Mouse (Mus musculus) embryonic facial prominence, embryonic 11.5 days (tissue): Measurements from ENCODE around the gene Slpi. TPM values are rescaled to one million over a fixed set of nuclear protein-coding genes. Genes with fewer than 3 reads are reported as not detected.

ENCODE experiments used
- ATAC-seq: fragments of 200-750 bp; cut with Nextera tagmentation; replicated peaks from 2 replicates; pipeline ENCODE4 v1.8.0; 2017; ENCODE audit warnings: low read depth; ENCODE audit not compliant: insufficient number of reproducible peaks, low FRiP score, low TSS enrichment
- DNase-seq: peaks from one replicate; pipeline ENCODE4 v3.0.0-alpha.2; 2015; ENCODE audit warnings: low spot score
- H3K27ac ChIP-seq: fragments of 300-500 bp; sonication (generic); replicated peaks from 2 replicates; pipeline ENCODE4 v1.5.1; 2014; ENCODE audit warnings: mild to moderate bottlenecking, low read depth, low read length, control low read depth
- H3K27me3 ChIP-seq: fragments of 300-500 bp; sonication (generic); 2 replicates; pipeline ENCODE4 v1.6.1; 2014; ENCODE audit warnings: mild to moderate bottlenecking, low read length, moderate library complexity, mixed read lengths; ENCODE audit not compliant: control insufficient read depth, insufficient read depth
- H3K36me3 ChIP-seq: fragments of 300-500 bp; sonication (generic); replicated peaks from 2 replicates; pipeline ENCODE4 v1.6.1; 2014; ENCODE audit warnings: low read depth, mild to moderate bottlenecking, low read length, moderate library complexity, mixed read lengths; ENCODE audit not compliant: control insufficient read depth, insufficient read depth
- H3K4me1 ChIP-seq: fragments of 300-500 bp; sonication (generic); 2 replicates; pipeline ENCODE4 v1.6.1; 2014; ENCODE audit warnings: low read length, mixed read lengths; ENCODE audit not compliant: control insufficient read depth, insufficient read depth
- H3K4me2 ChIP-seq: fragments of 300-500 bp; sonication (generic); 2 replicates; pipeline ENCODE4 v1.6.1; 2014; ENCODE audit warnings: low read depth, mild to moderate bottlenecking, control low read depth, low read length, moderate library complexity
- H3K4me3 ChIP-seq: fragments of 300-500 bp; sonication (generic); 2 replicates; pipeline ENCODE4 v1.5.1; 2014; ENCODE audit warnings: low read depth, low read length, control low read depth
- H3K9ac ChIP-seq: fragments of 300-500 bp; sonication (generic); replicated peaks from 2 replicates; pipeline ENCODE4 v1.6.1; 2014; ENCODE audit warnings: mild to moderate bottlenecking, control low read depth, low read length
- H3K9me3 ChIP-seq: fragments of 300-500 bp; sonication (generic); replicated peaks from 2 replicates; pipeline ENCODE4 v1.6.1; 2016; ENCODE audit warnings: mild to moderate bottlenecking, low read length, inconsistent platforms, mixed read lengths; ENCODE audit not compliant: control insufficient read depth
- WGBS: fragments of 180-500 bp; shearing (Covaris S2); extraction: QIAGEN DNeasy Blood & Tissue Kit; methylation state at CpG from one replicate; pipeline ENCODE4 v1.1.7; 2014; 5-methylcytosine and 5-hydroxymethylcytosine counted together
- polyA plus RNA-seq: library from polyadenylated mRNA; unstranded; fragments of >200 nt; fragmentation: Nextera tagmentation; extraction: Ambion mirVana; gene quantifications from 2 replicates; pipeline ENCODE4 v1.2.1, GENCODE M21; 2014

The Slpi gene
- polyA plus RNA-seq, 1 experiment from 2014 or later = 0.32 TPM

DNA sequence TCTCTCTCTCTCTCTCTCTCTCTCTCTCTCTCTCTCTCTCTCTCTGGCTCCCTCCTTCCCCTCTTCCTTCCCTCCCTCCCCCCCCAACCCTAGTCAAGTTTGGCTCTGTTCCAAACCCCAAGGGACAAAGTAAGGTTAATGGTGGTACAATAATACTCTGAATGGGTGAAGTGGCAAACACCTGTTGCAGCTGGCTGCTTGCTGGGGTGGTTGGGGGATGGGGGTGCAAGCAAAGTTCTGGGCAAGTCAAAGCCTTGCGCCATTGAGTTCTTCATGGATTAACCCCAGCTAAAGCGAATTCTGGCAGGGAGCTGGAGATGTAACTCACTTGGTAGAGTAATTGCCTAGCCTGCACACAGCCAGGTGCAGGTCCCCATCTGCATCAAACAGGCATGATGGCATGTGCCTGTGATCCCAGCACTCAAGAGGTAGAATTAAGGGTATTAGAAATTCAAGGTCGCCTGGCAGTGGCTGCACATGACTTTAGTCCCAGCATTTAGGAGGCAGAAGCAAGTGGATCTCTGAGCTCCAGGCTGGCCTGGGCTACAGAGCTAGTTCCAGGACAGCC lies 29.5 kb upstream of the Slpi start:
- Histone ChIP-seq H3K4me3 (no peak overlapping the region), H3K27me3 (no peaks in the 10 kb centered on the region; the same call in 1 of the 2 replicates), H3K9ac (no peak overlapping the region), H3K4me1 (no peaks in the 10 kb centered on the region; the same call in 1 of the 2 replicates), H3K9me3 (no peaks in the 10 kb centered on the region), H3K36me3 (no peaks in the 10 kb centered on the region), H3K4me2 (no peak overlapping the region), H3K27ac (no peak overlapping the region)
- 21% methylated on average over 3 of the region's 3 CpGs for WGBS
- DNase-seq (no peak), ATAC-seq (no peak)

DNA sequence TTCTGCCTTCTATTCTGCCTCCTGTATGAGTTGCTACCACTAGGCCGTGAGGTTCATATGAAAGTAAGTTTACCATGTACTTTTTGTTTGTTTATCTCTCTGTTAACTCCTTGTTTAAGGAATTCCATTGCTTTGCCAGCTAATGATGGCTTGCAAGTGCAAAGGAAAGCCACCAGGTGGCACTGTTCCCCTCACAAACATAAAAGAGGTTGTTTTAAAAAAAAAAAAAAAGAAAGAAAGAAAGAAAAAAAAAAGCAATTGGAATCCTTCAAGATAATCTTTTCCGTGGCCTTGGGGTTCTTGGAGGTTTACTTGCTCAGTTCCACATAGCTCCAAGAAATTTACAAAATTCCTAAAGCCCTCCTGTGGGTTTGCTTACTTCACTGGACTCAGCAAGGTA lies 28.3 kb upstream of the Slpi start:
- no peak overlapping the region for H3K27ac ChIP-seq
- DNase-seq = peak; percentile 71
- no peak overlapping the region for H3K4me2 ChIP-seq
- H3K4me3 ChIP-seq = no peak overlapping the region
- H3K27me3 ChIP-seq = no peaks in the 10 kb centered on the region; the same call in 1 of the 2 replicates
- no peaks in the 10 kb centered on the region for H3K36me3 ChIP-seq
- no peaks in the 10 kb centered on the region; the same call in 1 of the 2 replicates for H3K4me1 ChIP-seq
- H3K9ac ChIP-seq = no peak overlapping the region
- no peak for ATAC-seq
- WGBS = 1% methylated on average over 2 of the region's 2 CpGs
- H3K9me3 ChIP-seq = no peaks in the 10 kb centered on the region

DNA sequence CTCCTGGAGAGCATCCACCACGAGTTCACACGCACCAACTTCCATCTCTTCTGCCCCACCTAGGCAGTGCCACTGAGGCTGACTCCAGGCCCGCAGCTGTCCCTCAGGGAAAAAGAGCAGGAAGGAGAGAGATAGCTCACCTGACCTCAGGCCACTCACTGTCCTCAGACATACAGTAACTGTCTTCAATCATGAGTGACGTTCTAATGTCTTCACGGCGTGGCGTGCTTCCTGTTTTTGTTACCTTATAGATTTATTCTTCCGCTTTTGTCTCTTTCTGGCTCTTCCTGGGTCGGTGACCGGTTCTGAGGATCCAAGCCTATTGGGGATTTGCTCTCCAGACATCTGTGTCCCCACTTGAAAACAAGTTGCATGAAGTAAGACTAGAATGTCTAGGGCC lies 25.7 kb upstream of the Slpi start:
- Histone ChIP-seq H3K4me3 (no peak overlapping the region), H3K36me3 (no peaks in the 10 kb centered on the region), H3K9me3 (no peaks in the 10 kb centered on the region), H3K4me1 (no peaks in the 10 kb centered on the region; the same call in 1 of the 2 replicates), H3K4me2 (peak overlapping the region; percentile 34), H3K27ac (no peak overlapping the region), H3K27me3 (peaks cover 7% of the 10 kb centered on the region), H3K9ac (no peak overlapping the region)
- WGBS = 71% methylated on average over 10 of the region's 10 CpGs
- no peak for DNase-seq
- ATAC-seq = no peak

DNA sequence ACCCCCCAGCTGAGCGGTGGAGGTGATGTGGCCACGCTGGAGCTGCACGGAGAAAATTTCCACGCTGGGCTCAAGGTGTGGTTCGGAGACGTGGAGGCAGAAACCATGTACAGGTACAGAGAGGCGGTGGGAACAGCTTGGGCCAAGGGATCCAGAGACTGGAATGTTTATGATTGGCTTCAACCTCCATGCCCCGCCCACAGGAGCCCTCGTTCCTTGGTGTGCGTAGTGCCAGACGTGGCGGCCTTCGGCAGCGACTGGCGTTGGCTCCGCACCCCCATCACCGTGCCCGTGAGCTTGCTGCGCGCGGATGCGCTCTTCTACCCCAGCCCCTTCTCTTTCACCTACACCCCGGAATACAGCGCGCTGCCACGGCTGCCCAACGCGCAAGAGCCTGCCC lies 25.3 kb upstream of the Slpi start:
- no peaks in the 10 kb centered on the region for H3K36me3 ChIP-seq
- DNase-seq (no peak), ATAC-seq (no peak)
- no peak overlapping the region; the same call in 1 of the 2 replicates for H3K9ac ChIP-seq
- no peaks in the 10 kb centered on the region for H3K9me3 ChIP-seq
- H3K4me3 ChIP-seq = no peak overlapping the region
- H3K4me1 ChIP-seq = no peaks in the 10 kb centered on the region; the same call in 1 of the 2 replicates
- WGBS = 20% methylated on average over 28 of the region's 28 CpGs
- no peak overlapping the region for H3K27ac ChIP-seq
- H3K4me2 ChIP-seq = peak overlapping the region; percentile 34
- peaks cover 11% of the 10 kb centered on the region for H3K27me3 ChIP-seq

DNA sequence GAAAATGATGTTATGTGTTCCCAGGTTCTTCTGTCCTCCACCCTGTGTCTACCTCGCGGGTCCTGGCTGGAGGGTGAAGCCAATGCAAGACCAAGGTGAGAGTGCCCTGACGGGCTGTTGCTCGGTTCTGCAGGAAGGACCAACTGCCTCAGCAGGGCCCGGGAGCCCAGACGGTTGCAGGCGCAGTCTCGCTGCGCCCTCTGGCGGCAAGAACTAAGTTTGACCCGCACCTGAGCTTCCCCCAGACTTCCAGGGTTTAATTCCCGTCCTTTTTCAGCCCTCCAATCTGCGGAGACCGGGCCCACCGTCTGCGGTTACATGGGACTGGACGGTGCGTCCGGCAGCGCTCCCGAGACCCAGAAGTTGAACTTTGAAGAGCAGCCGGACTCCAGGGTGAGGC lies 18.8 kb upstream of the Slpi start:
- 1% methylated on average over 22 of the region's 22 CpGs for WGBS
- Histone ChIP-seq H3K27ac (no peak overlapping the region), H3K4me2 (no peak overlapping the region; the same call in 1 of the 2 replicates), H3K4me1 (0 out of 2 replicates have a peak, but pooled peaks cover 4% of the 10 kb centered on the region), H3K27me3 (peaks cover 62% of the 10 kb centered on the region), H3K4me3 (no peak overlapping the region), H3K36me3 (no peaks in the 10 kb centered on the region), H3K9me3 (no peaks in the 10 kb centered on the region), H3K9ac (no peak overlapping the region)
- DNase-seq = peak; percentile 87
- no peak for ATAC-seq

DNA sequence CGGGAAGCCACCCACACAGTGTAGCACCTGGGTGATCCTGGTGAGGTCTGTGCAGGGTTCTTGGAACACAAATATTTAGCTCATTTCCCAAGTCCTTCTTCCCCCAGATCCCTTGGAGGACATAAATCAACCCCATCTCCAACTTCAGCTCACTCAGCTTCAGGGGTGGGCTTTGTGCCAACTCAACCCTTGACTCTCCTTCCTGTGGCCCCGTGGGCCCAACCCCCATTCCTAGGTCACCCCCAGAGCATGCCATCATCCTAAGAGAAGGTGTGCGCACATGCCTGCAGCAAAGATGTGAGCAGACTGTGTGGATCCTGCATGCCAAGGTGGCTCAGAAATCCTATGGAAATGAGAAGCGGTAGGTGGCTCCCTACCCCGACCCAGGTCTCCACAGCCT lies 16.6 kb upstream of the Slpi start:
- DNase-seq (no peak), ATAC-seq (no peak)
- Histone ChIP-seq H3K4me1 (peaks cover 4% of the 10 kb centered on the region; the same call in 1 of the 2 replicates), H3K27ac (no peak overlapping the region), H3K9ac (no peak overlapping the region), H3K4me3 (no peak overlapping the region), H3K4me2 (no peak overlapping the region), H3K27me3 (peaks cover 80% of the 10 kb centered on the region), H3K9me3 (no peaks in the 10 kb centered on the region), H3K36me3 (no peaks in the 10 kb centered on the region)
- WGBS = 43% methylated on average over 5 of the region's 5 CpGs

DNA sequence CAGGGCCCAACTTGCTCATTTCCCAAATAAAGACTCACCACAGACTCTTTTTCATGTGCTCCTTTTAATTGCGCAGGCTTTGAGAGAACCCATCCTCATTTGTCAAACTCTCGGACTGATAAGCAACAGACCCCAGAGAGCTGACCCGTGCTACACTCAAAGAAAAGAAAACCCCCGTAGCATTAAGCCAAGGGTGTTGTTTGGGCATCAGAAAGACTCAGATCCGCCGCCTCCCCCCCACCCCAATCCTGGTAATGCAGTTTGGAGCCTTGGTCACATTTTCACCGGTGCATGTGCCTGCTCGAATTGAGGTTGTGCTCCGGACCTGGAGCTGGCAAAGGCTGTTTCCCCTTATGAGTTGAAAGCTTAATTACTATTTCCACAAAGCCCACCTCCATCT lies 16.2 kb upstream of the Slpi start, which contains the start of gene Matn4:
Matn4 (minus strand) TSS at position 101 of the 400 bp plus-strand sequence.
- no peak within 1 kb of the TSS for H3K9ac ChIP-seq
- DNase-seq (no peak), ATAC-seq (no peak)
- H3K36me3 ChIP-seq = no peaks in the 10 kb centered on the region
- no peak within 1 kb of the TSS for H3K27ac ChIP-seq
- H3K27me3 ChIP-seq = peaks cover 82% of the 10 kb centered on the region
- 8% methylated on average over 9 of the region's 9 CpGs for WGBS
- H3K9me3 ChIP-seq = no peaks in the 10 kb centered on the region
- H3K4me2 ChIP-seq = peak within 1 kb of the TSS; percentile 55
- H3K4me3 ChIP-seq = peak within 1 kb of the TSS; percentile 29
- peaks cover 4% of the 10 kb centered on the region; the same call in 1 of the 2 replicates for H3K4me1 ChIP-seq

DNA sequence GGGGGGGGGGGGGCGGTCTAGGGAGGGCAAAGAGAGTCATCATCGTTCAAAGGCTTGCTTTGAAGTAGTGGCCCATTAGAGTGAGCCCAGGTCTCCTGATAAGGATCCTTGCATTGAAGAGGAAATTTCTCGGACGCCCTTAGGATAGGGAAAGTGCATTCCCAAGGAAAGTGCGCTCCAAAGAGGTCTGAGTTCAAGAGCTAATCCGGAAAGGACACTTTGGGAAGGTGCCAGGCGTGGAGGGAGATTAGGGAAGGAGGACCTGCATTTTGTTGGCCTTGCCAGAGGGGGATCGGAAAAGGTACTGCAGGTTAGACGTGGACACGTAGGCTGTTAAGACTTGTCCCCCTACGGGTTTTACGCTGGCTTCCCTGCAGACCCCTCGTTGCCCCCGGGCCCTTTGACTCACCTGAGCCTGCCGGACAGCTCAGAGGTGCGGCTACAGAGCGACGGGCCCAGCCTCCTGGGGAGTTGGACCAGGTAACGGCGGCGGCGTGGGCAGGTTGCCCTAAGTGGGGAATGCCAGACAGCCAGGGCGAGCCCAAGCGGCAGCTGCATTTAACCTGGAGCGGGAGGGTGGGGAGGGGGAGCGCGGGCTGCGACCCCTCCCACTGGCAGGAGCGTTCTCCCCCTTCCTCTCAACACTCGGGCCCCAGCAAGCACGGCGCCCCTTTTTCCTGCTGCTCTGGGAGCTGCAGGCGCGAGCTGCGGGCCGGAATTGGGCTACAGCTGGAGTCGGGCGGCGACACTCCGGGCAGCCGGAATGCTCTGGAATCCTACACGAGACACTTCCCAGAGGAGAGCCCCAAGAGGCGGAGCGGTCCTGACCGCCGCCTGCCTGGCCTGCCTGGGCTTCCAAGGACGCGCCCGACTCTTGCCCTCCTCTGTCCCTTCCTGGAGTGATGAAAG lies 15.4 kb upstream of the Slpi start:
- DNase-seq (peak; percentile 44), ATAC-seq (no peak)
- peaks cover 82% of the 10 kb centered on the region for H3K27me3 ChIP-seq
- no peaks in the 10 kb centered on the region for H3K9me3 ChIP-seq
- H3K27ac ChIP-seq = no peak overlapping the region
- WGBS = under 1% methylated on average over 49 of the region's 49 CpGs
- H3K4me3 ChIP-seq = peak overlapping the region; percentile 29
- H3K9ac ChIP-seq = no peak overlapping the region
- H3K36me3 ChIP-seq = no peaks in the 10 kb centered on the region
- H3K4me2 ChIP-seq = peak overlapping the region; percentile 55
- H3K4me1 ChIP-seq = peaks cover 4% of the 10 kb centered on the region; the same call in 1 of the 2 replicates
